Comparison of ENCODE assay signal across 25 mouse cellular contexts in the genomic region with DNA sequence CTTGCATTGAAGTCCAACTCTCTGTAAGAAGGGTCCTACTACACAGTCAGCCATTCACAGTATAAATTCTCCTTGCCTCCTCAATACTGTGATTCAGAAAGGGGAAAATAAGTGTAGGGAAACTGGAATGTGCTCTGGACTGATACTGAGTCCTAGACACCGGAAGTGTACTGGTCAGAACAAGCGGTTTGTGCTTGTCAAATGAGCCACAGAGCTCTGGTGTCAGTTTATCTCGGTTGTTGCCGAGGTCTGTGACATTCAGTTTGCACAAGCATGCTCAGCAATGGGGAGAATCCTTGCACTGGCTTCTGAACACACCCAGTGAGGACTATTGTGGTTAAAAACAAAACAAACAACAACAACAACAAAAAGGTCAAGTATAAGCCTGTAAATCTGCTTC.
"Had no signal": no experiment of that assay in that cellular context is flagged by ENCODE, and none has a peak within 500 bp of the region (broad histone marks: within the 10 kb centered on the region; RNA-seq: fewer than 3 reads in every experiment).

No protein-coding gene starts in this region.

- H3K27me3 ChIP-seq: heart, embryonic 12.5 days; hindbrain, embryonic 15.5 days; kidney, embryonic 15.5 days; limb, embryonic 13.5 days; limb, embryonic 15.5 days had no signal

- H3K4me1 ChIP-seq: heart, embryonic 10.5 days; heart, embryonic 12.5 days; hindbrain, embryonic 15.5 days; limb, embryonic 13.5 days had no signal

- DNase-seq: gastrocnemius, adult 2 months; gastrocnemius, postnatal 14 days; gastrocnemius, postnatal 36 days; heart, adult 11 months; heart, adult 2 months; heart, postnatal 10 days; kidney, adult 11 months; kidney, adult 2 months; kidney, adult 9 months; kidney, postnatal 14 days; kidney, postnatal 36 days; layer of hippocampus, adult 9-11 months; layer of hippocampus, postnatal 36 days; left cerebral cortex, postnatal 4 days had no signal

- H3K9me3 ChIP-seq: heart, embryonic 10.5 days; heart, embryonic 12.5 days; hindbrain, embryonic 13.5 days; hindbrain, embryonic 15.5 days; kidney, embryonic 15.5 days; limb, embryonic 13.5 days; limb, embryonic 15.5 days had no signal

- H3K36me3 ChIP-seq: heart, embryonic 10.5 days; heart, embryonic 12.5 days; hindbrain, embryonic 13.5 days; hindbrain, embryonic 15.5 days; kidney, embryonic 15.5 days; limb, embryonic 13.5 days; limb, embryonic 15.5 days had no signal

- H3K4me3 ChIP-seq: gastrocnemius, adult 2 months; heart, adult 2 months; heart, embryonic 10.5 days; heart, embryonic 12.5 days; hindbrain, embryonic 13.5 days; hindbrain, embryonic 15.5 days; kidney, embryonic 15.5 days; limb, embryonic 13.5 days; limb, embryonic 15.5 days had no signal

- H3K27ac ChIP-seq: gastrocnemius, adult 2 months; heart, adult 2 months; heart, embryonic 10.5 days; hindbrain, embryonic 13.5 days; hindbrain, embryonic 15.5 days; hindbrain, postnatal 0 days; kidney, embryonic 15.5 days; kidney, postnatal 0 days; limb, embryonic 13.5 days; limb, embryonic 15.5 days had no signal

- H3K4me2 ChIP-seq: heart, embryonic 12.5 days; hindbrain, embryonic 13.5 days; hindbrain, embryonic 15.5 days; kidney, embryonic 15.5 days; limb, embryonic 13.5 days; limb, embryonic 15.5 days; liver, embryonic 11.5 days had no signal

- H3K9ac ChIP-seq: heart, embryonic 12.5 days; hindbrain, embryonic 13.5 days; hindbrain, embryonic 15.5 days; kidney, embryonic 15.5 days; limb, embryonic 13.5 days; limb, embryonic 15.5 days had no signal

- ATAC-seq: hindbrain, postnatal 0 days; intestine, embryonic 16.5 days had no signal
